26 mouse cellular contexts compared by ENCODE assay signal in genomic region chr9:50565940-50566339, GRCm38 (mm10). TPM values are rescaled to one million over a fixed set of nuclear protein-coding genes. Genes with fewer than 3 reads are reported as not detected.
"Had no signal": no experiment of that assay in that cellular context is flagged by ENCODE, and none has a peak within 500 bp of the region (broad histone marks: within the 10 kb centered on the region; RNA-seq: fewer than 3 reads in every experiment).

No protein-coding gene starts in this region.

- H3K4me3 ChIP-seq: limb, embryonic 12.5 days; limb, embryonic 15.5 days; liver, embryonic 13.5 days; lung, embryonic 15.5 days; megakaryocyte, embryonic 14.5 days had no signal

- H3K9me3 ChIP-seq: limb, embryonic 12.5 days; limb, embryonic 15.5 days; liver, embryonic 13.5 days; lung, embryonic 15.5 days had no signal

- H3K9ac ChIP-seq: limb, embryonic 12.5 days; limb, embryonic 15.5 days; liver, embryonic 13.5 days; lung, embryonic 15.5 days had no signal

- H3K4me2 ChIP-seq: limb, embryonic 12.5 days; limb, embryonic 15.5 days; liver, embryonic 13.5 days; lung, embryonic 15.5 days; midbrain, embryonic 11.5 days had no signal

- H3K27me3 ChIP-seq: limb, embryonic 12.5 days; limb, embryonic 15.5 days; liver, embryonic 13.5 days; lung, embryonic 15.5 days; megakaryocyte, embryonic 14.5 days had no signal

- DNase-seq: kidney, adult 2 months; kidney, postnatal 25 days; liver, embryonic 13.5 days; midbrain, embryonic 14.5 days; retina, postnatal 1 day; thymus, postnatal 25 days had no signal

- H3K4me1 ChIP-seq: limb, embryonic 12.5 days; limb, embryonic 15.5 days; liver, embryonic 13.5 days; lung, embryonic 15.5 days had no signal

- H3K36me3 ChIP-seq: limb, embryonic 12.5 days; limb, embryonic 15.5 days; liver, embryonic 13.5 days; lung, embryonic 15.5 days had no signal

- H3K27ac ChIP-seq: kidney, postnatal 0 days; limb, embryonic 12.5 days; limb, embryonic 15.5 days; liver, embryonic 13.5 days; lung, embryonic 15.5 days had no signal

RNA-seq across cellular contexts. Expression of gene Tex12, which starts 4.8 kb away (rescaled TPM):
- total RNA-seq: layer of hippocampus, adult 8-10 months; layer of hippocampus, postnatal 14 days; left cerebral cortex, adult 8-10 months; left cerebral cortex, postnatal 14 days; left cerebral cortex, postnatal 4 days; midbrain, postnatal 0 days had no signal
- polyA plus RNA-seq: intestine, embryonic 14.5 days; kidney, adult 2 months; kidney, embryonic 14.5 days; kidney, postnatal 0 days; large intestine, adult 2 months; limb, embryonic 12.5 days; limb, embryonic 15.5 days; liver, embryonic 13.5 days; liver, embryonic 16.5 days; lung, embryonic 15.5 days; midbrain, postnatal 0 days; neural tube, embryonic 11.5 days; stomach, embryonic 14.5 days; thymus, postnatal 0 days; urinary bladder, adult 2 months had no signal
